16 mouse cellular contexts compared by ENCODE assay signal in genomic region chr15:95390347-95390746, GRCm38 (mm10).
"Had no signal": no experiment of that assay in that cellular context is flagged by ENCODE, and none has a peak within 500 bp of the region (broad histone marks: within the 10 kb centered on the region; RNA-seq: fewer than 3 reads in every experiment).

No protein-coding gene starts in this region.

- ATAC-seq: midbrain, embryonic 16.5 days had no signal

- H3K27me3 ChIP-seq: midbrain, embryonic 12.5 days; neural tube, embryonic 13.5 days; neural tube, embryonic 15.5 days; stomach, embryonic 15.5 days had no signal

- H3K27ac ChIP-seq: midbrain, embryonic 10.5 days; midbrain, embryonic 12.5 days; neural tube, embryonic 13.5 days; neural tube, embryonic 15.5 days; stomach, embryonic 15.5 days; stomach, postnatal 0 days had no signal

- H3K9ac ChIP-seq: lung, embryonic 14.5 days; midbrain, embryonic 12.5 days; neural tube, embryonic 13.5 days; neural tube, embryonic 15.5 days; stomach, embryonic 15.5 days had no signal

- H3K9me3 ChIP-seq: midbrain, embryonic 10.5 days; midbrain, embryonic 12.5 days; neural tube, embryonic 13.5 days; neural tube, embryonic 15.5 days; stomach, embryonic 15.5 days had no signal

- DNase-seq: lung, embryonic 14.5 days; lung, postnatal 10 days; lung, postnatal 4 days; midbrain, embryonic 14.5 days; right cerebral cortex, postnatal 14 days; thymus, adult 2 months; thymus, postnatal 25 days; thymus, postnatal 4 days had no signal

- H3K4me1 ChIP-seq: neural tube, embryonic 13.5 days; neural tube, embryonic 15.5 days; stomach, embryonic 15.5 days had no signal

- H3K4me2 ChIP-seq: lung, embryonic 14.5 days; midbrain, embryonic 12.5 days; neural tube, embryonic 13.5 days; neural tube, embryonic 15.5 days; stomach, embryonic 15.5 days had no signal

- H3K4me3 ChIP-seq: midbrain, embryonic 10.5 days; midbrain, embryonic 12.5 days; myocyte; neural tube, embryonic 13.5 days; neural tube, embryonic 15.5 days; stomach, embryonic 15.5 days had no signal

- H3K36me3 ChIP-seq: midbrain, embryonic 10.5 days; midbrain, embryonic 12.5 days; neural tube, embryonic 13.5 days; neural tube, embryonic 15.5 days; stomach, embryonic 15.5 days had no signal
